Mouse (Mus musculus) megakaryocyte-erythroid progenitor cell, adult 5-6 weeks (primary cell): Measurements from ENCODE around the gene Pfdn4. TPM values are rescaled to one million over a fixed set of nuclear protein-coding genes. Genes with fewer than 3 reads are reported as not detected.

Source experiments
- ATAC-seq: replicated peaks from 2 replicates; pipeline ENCODE4 v1.8.0; 2016; ENCODE audit warnings: mild to moderate bottlenecking, inconsistent platforms; ENCODE audit not compliant: severe bottlenecking, poor library complexity, low FRiP score, low TSS enrichment
- total RNA-seq, 2 experiments: library from RNA; stranded (forward) in 1 of 2; stranded (reverse) in 1 of 2; fragments of 200-1000, 215-1000 nt in 1 of 2; fragments of >200 nt in 1 of 2; fragmentation: Nextera tagmentation in 1 of 2; gene quantifications; 2 replicates each; pipeline ENCODE4 v1.2.3; 2014 to 2017

The Pfdn4 gene
- total RNA-seq, 2 experiments from 2014 or later = 62.9 to 90.7 TPM

- ATAC-seq = no peak
Observed at GRCm38 (mm10) chr2:170494784-170495710, 1.2 kb upstream of the Pfdn4 start.

- ATAC-seq = peak; percentile 74
Observed at GRCm38 (mm10) chr2:170497091-170497566, 901 bp downstream of the Pfdn4 start, which contains the start of gene Cyp24a1. TSS of gene Cyp24a1 (minus strand) at chr2:170497145.

GRCm38 (mm10) chr2:170498011-170498410 lies 1.8 kb downstream of the Pfdn4 start:
- no peak for ATAC-seq

- no peak for ATAC-seq
Observed at GRCm38 (mm10) chr2:170503343-170503742, 7.1 kb downstream of the Pfdn4 start.

GRCm38 (mm10) chr2:170503983-170504382 lies 7.8 kb downstream of the Pfdn4 start:
- ATAC-seq = no peak

- peak; percentile 48 for ATAC-seq
Observed at GRCm38 (mm10) chr2:170507734-170508133, 11.5 kb downstream of the Pfdn4 start.

- peak; percentile 60 for ATAC-seq
Observed at GRCm38 (mm10) chr2:170508821-170509220, 12.6 kb downstream of the Pfdn4 start.

GRCm38 (mm10) chr2:170511073-170511891 lies 15.1 kb downstream of the Pfdn4 start:
- peak; percentile 80 for ATAC-seq

- ATAC-seq = no peak
Observed at GRCm38 (mm10) chr2:170513756-170514155, 17.5 kb downstream of the Pfdn4 start.

GRCm38 (mm10) chr2:170520321-170520971 lies 24.2 kb downstream of the Pfdn4 start:
- peak; percentile 81 for ATAC-seq

- no peak for ATAC-seq
Observed at GRCm38 (mm10) chr2:170526513-170526912, 30.3 kb downstream of the Pfdn4 start.

GRCm38 (mm10) chr2:170528061-170528460 lies 31.8 kb downstream of the Pfdn4 start:
- ATAC-seq = no peak

- no peak for ATAC-seq
Observed at GRCm38 (mm10) chr2:170529766-170530165, 33.5 kb downstream of the Pfdn4 start.

GRCm38 (mm10) chr2:170530256-170530655 lies 34.0 kb downstream of the Pfdn4 start:
- ATAC-seq = no peak

- no peak for ATAC-seq
Observed at GRCm38 (mm10) chr2:170534116-170534802, 38.0 kb downstream of the Pfdn4 start.

- ATAC-seq = no peak
Observed at GRCm38 (mm10) chr2:170534803-170535174, 38.6 kb downstream of the Pfdn4 start.

- ATAC-seq = no peak
Observed at GRCm38 (mm10) chr2:170535841-170536240, 39.6 kb downstream of the Pfdn4 start.

- ATAC-seq = no peak
Observed at GRCm38 (mm10) chr2:170539211-170539610, 43.0 kb downstream of the Pfdn4 start.

- no peak for ATAC-seq
Observed at GRCm38 (mm10) chr2:170543625-170544024, 47.4 kb downstream of the Pfdn4 start.
